ENCODE assay signal across 12 mouse cellular contexts in the genomic region with DNA sequence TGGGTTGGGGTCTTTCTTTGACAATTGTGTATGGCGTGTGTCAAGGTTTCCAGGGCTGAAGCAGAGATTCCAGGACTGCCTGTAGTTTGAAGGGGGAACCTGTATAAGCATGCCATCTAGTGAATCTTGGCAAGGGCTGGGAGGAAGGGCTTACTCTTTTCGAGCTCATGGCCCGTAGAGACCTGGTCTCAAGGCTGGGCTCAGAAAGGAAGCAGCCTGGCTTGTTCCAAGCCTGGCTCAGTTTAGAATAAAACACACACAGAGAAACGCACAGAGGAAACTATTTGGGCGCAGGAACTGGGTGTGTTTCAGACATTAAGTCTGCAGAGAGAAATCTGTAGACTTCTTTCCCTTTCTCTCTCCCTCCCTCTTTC.
DNase-seq lines count a peak whose midpoint lies in the region; ATAC-seq lines count a peak whose summit lies in the region.
"Had no signal": no experiment of that assay in that cellular context is flagged by ENCODE, and none has a peak within 500 bp of the region (broad histone marks: within the 10 kb centered on the region; RNA-seq: fewer than 3 reads in every experiment).

No protein-coding gene starts in this region.

- no peak for DNase-seq in heart, postnatal 25 days (ENCODE audit: low spot score)
- DNase-seq in lung, adult 18-20 months, result no peak
- DNase-seq in heart, postnatal 4 days, result peak; percentile 36
- DNase-seq in MN1 (ENCODE audit: low spot score), result no peak
- no peak for DNase-seq in spleen, adult 12 weeks (ENCODE audit: low spot score)
- DNase-seq: adrenal gland, adult 8-10 months; right cerebral cortex, postnatal 14 days had no signal

- H3K9ac ChIP-seq in heart, embryonic 13.5 days, result no peak overlapping the region
- no peak overlapping the region for H3K9ac ChIP-seq in lung, embryonic 16.5 days (ENCODE audit: low read length)

- H3K9me3 ChIP-seq in heart, embryonic 13.5 days, result peaks cover 3% of the 10 kb centered on the region; the same call in 1 of the 2 replicates
- H3K9me3 ChIP-seq in lung, embryonic 16.5 days (ENCODE audit: control insufficient read depth, low read length), result peaks cover 2% of the 10 kb centered on the region; the same call in 1 of the 2 replicates

- intact Hi-C loops in heart, postnatal 25 days (cut with DNase I), result no loop called here

- H3K4me3 ChIP-seq in heart, embryonic 13.5 days, result no peak overlapping the region
- H3K4me3 ChIP-seq in lung, embryonic 16.5 days (ENCODE audit: low read length), result no peak overlapping the region
- H3K4me3 ChIP-seq: forebrain, embryonic 10.5 days had no signal

- peak overlapping the region; percentile 40 for H3K27ac ChIP-seq in heart, embryonic 13.5 days (replicated peaks)
- 0 out of 2 replicates have a peak overlapping the region, but pooled peaks have one; percentile 3 for H3K27ac ChIP-seq in lung, embryonic 16.5 days (ENCODE audit: low read length)
- H3K27ac ChIP-seq: forebrain, embryonic 10.5 days had no signal

- WGBS in heart, embryonic 13.5 days, result 36% methylated on average over 5 of the region's 5 CpGs
- WGBS in lung, embryonic 16.5 days, result 50% methylated on average over 5 of the region's 5 CpGs

- H3K4me2 ChIP-seq in heart, embryonic 13.5 days, result no peak overlapping the region
- H3K4me2 ChIP-seq in lung, embryonic 16.5 days (ENCODE audit: low read depth, low read length), result no peak overlapping the region

- no peak for ATAC-seq in heart, embryonic 13.5 days (ENCODE audit: extremely low read depth, insufficient number of reproducible peaks, low FRiP score, low TSS enrichment)
- peak; percentile 43; the same call in 1 of the 2 replicates for ATAC-seq in lung, embryonic 16.5 days (ENCODE audit: low read depth)
- ATAC-seq: inflammation-experienced regulatory T-cells, adult 6 months; Patski had no signal

- peaks cover 18% of the 10 kb centered on the region for H3K4me1 ChIP-seq in heart, embryonic 13.5 days
- H3K4me1 ChIP-seq in lung, embryonic 16.5 days (replicated peaks; ENCODE audit: control insufficient read depth, insufficient read depth, low read length), result no peaks in the 10 kb centered on the region

- no peaks in the 10 kb centered on the region for H3K27me3 ChIP-seq in heart, embryonic 13.5 days (replicated peaks)
- H3K27me3 ChIP-seq in lung, embryonic 16.5 days (ENCODE audit: control insufficient read depth, insufficient read depth, low read depth, low read length), result no peaks in the 10 kb centered on the region
- H3K27me3 ChIP-seq: Patski had no signal

- H3K36me3 ChIP-seq in heart, embryonic 13.5 days, result no peaks in the 10 kb centered on the region
- H3K36me3 ChIP-seq in lung, embryonic 16.5 days (ENCODE audit: control insufficient read depth, insufficient read depth, low read length), result no peaks in the 10 kb centered on the region
- H3K36me3 ChIP-seq: forebrain, embryonic 10.5 days had no signal
